Mouse (Mus musculus) bone marrow, adult 2 months (tissue): ENCODE data around the gene Lhx1.

Experiments
- CTCF ChIP-seq: fragments of 200-500 bp; IDR thresholded peaks from 2 replicates; pipeline ENCODE4 v1.5.1; 2011; ENCODE audit warnings: low read length, control low read depth; ENCODE audit not compliant: control insufficient read depth, insufficient read depth
- POLR2A ChIP-seq: fragments of 200-500 bp; IDR thresholded peaks from 2 replicates; pipeline ENCODE4 v1.6.1; 2011; ENCODE audit warnings: low read depth, mild to moderate bottlenecking, control low read depth, low read length, borderline replicate concordance; ENCODE audit not compliant: control insufficient read depth

DNA sequence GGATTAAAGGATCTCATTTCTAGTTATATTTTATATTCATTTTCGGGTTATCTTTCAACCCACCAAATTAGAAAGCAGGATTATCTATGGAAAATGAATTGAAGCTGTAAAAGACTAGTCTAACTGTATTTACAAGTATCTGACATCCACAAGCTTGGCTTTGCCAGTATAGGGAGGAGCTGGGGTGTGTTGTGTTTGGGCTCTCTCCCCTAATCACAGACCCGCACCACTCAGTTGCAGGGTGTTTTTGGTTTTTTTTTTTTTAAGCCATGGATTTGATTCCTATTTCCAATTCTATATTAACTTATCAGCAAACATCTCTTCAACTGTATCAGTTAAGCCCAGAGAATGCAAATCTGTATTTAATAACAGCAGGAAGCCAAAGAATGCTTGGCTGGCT is 7.9 kb downstream of the Lhx1 start:
- TF ChIP-seq POLR2A, result no peak
- TF ChIP-seq CTCF, result no peak
